Mouse (Mus musculus): ENCODE data around the gene Ice2. TPM values are rescaled to one million over a fixed set of nuclear protein-coding genes. Genes with fewer than 3 reads are reported as not detected.

Gene Ice2
- total RNA-seq (2021), result 1 to 10 TPM; 3.8 to 4.9 TPM
- long read RNA-seq, experiment 1, partial matches to known transcripts, result 0 of 1 reads
- long read RNA-seq, experiment 1, other reads (novel, unspliced or antisense), result 1 of 1 reads
- long read RNA-seq, experiment 2, full-length matches to known transcripts, result 4 of 4 reads
- long read RNA-seq, experiment 2, partial matches to known transcripts, result 0 of 4 reads
- long read RNA-seq, experiment 2, other reads (novel, unspliced or antisense), result 0 of 4 reads

DNA sequence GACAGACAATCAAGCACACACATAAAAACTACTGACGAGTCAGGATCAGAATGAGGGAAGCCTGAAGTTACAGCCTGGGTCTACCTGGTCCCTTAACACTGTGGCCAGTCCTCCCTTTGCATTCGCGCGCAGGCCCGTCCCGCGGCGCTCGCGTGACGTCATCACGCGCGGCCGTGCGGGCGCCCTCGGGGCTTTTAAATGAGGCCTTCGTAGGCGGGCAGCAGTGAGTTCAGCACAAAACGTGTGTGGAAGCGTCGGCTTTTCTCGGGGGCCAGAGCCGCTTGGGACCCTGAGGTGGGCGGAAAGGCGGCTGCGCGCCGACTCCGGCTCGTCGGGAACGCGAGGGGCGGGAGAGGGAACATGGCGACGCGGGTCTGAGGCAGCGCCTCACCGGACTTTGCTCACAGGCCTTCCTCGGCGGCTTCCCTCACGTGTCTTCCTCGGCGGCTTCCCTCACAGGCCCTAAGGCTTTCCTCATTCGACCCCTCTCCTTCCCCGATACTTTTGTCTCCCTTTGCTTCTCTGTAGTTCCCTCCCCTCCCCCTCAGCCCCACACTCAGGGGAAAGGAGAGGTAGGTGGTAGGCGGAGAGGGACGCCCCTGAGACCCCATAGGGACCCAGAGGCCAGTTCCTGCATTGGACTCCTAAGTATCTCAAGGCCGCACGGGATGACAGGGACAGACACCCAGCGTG lies at the start of gene Ice2:
Gene Ice2 (plus strand): TSS at position 147 of the 693 bp plus-strand sequence.
- DNase-seq, result peak; percentile 63

- DNase-seq, result no peak
Measured at GRCm38 (mm10) chr9:69349537-69349936, 48.2 kb upstream of the Ice2 start.

- DNase-seq, result no peak
Measured at GRCm38 (mm10) chr9:69354228-69354627, 43.5 kb upstream of the Ice2 start.

DNA sequence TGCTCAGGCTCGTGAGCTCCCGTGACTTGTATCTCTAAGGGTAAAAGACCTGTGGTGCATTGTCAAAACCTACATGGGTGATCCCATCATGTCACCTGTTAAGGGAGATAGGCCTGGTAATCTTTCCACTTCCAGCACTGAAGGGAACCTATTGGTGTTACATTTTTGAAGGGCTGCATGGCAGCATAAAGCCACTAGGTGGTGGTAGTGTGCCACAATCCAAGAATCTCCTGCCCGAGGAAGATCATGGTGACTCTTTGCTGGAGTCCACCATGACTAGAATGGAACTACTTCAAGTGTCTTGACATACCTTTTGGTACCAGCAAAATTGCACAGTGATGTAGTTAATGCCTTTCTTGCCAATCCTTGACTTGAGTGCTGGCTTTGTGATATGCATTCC lies 39.9 kb upstream of the Ice2 start:
- no peak for DNase-seq

DNA sequence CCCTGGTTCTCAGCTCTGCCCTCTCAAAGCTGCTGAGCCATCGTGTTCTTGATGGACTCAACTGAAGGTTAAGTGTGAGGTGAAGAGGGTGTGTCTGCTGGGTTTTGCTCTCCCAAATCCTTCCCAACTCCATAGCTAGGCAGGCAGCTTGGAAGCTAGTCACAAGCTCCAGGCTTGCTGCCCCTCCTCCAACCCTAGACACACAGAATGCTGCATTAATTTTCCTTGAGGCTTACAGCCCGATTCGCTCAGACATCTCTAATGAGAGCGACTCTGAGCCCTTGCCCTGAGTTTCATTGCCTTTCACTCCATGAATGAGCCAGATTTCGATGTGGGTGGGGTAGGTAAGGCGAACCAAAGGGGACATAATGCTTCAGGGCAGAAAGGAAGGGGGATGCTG lies 38.9 kb upstream of the Ice2 start:
- DNase-seq, result no peak

GRCm38 (mm10) chr9:69361951-69362445 lies 35.7 kb upstream of the Ice2 start:
- no peak for DNase-seq

DNA sequence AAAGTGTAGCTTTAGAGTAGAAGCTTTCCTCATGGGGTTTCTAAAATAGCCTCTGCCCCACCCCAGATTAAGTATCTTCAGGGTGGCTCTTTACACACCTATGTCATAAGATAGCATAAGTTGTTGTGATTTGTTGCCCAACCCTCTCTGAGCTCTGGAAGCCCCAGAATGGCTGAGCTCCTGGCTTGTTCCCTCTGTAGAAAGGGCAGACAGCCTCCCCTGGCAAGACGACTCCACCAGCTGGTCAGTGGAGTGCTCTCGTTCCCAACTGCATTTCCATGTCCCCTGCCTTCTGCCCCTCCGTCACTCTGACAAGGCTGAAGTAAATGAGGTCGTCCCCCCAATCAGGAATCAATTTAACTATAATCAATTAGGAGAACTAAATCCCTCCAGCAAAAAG lies 34.9 kb upstream of the Ice2 start:
- peak; percentile 38 for DNase-seq

DNA sequence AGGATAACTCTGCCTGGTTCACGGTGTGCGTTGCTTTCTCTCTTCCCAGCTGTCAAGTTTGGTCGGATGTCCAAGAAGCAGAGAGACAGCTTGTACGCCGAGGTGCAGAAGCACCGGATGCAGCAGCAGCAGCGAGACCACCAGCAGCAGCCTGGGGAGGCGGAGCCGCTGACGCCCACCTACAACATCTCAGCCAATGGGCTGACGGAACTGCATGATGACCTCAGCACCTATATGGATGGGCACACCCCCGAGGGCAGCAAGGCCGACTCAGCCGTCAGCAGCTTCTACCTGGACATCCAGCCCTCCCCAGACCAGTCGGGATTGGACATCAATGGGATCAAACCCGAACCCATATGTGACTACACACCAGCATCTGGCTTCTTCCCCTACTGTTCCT lies 33.6 kb upstream of the Ice2 start:
- no peak for DNase-seq

- DNase-seq, result no peak
Measured at GRCm38 (mm10) chr9:69367055-69367454, 30.7 kb upstream of the Ice2 start.

DNA sequence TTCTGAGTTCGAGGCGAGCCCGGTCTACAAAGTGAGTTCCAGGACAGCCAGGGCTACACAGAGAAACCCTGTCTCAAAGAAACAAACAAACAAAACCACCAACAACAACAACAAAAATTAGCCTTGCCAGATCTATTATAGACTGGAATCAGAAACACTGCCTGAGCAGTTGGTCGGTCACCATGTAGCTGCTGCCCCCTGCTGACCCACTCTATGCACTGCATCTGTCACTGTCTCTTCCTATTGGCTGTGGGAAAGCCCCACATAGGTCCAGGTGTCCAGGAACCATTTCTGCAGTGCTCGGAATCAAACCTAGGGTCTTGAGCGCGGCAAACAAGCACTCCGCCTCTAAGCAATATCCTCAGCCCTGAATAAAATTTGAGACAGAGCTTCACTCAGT lies 29.6 kb upstream of the Ice2 start:
- peak; percentile 49 for DNase-seq

- DNase-seq, result no peak
Measured at GRCm38 (mm10) chr9:69371046-69371724, 26.5 kb upstream of the Ice2 start.

DNA sequence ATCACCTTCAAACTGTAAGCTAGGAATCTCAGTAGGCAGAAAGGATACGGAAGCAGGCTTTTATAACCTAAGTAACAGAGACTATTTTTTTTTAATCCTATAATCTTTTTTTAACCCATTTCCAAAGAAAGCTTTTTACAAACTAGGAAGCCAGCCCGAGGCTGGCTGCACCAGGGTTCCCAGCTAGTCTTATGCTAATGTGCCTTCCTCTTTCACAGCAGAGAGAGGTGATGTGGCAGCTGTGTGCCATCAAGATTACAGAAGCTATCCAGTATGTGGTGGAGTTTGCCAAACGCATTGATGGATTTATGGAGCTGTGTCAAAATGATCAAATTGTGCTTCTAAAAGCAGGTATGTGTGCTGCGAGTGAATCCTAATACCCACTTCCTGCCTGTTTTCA lies 24.8 kb upstream of the Ice2 start:
- DNase-seq, result no peak

DNA sequence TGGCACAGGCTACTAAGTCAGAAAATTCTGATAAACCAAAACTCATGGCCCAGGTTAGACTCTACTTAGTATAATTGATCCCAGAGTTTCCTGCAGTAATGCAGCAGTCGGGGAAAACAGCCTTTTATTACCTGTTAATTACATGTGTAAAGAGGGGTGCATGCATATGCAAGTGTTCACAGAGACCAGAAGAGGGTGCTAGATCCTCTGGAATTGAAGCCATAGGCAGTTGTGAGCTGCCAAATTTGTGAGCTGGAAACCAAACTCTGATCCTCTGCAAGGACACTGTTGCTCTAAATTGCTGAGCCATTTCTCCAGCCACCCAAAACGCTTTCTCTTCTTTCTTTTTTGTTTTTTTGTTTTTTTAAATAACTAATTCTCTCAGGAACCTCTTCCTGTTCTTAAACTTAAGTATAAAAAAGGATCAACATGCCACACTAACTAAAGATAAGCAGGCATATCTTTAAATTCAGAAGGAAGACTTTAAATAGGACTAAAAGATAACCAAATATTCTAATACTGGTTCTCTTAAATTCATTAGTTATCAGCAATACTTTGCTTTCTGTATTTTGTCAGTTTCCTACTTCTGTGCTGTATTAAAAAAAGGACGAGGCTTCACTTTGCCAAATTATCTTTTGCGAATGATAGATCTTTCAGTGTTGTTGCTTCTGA lies 20.6 kb upstream of the Ice2 start:
- no peak for DNase-seq

- DNase-seq, result no peak
Measured at GRCm38 (mm10) chr9:69377654-69378045, 20.1 kb upstream of the Ice2 start.

- DNase-seq, result no peak
Measured at GRCm38 (mm10) chr9:69380546-69380945, 17.2 kb upstream of the Ice2 start.

DNA sequence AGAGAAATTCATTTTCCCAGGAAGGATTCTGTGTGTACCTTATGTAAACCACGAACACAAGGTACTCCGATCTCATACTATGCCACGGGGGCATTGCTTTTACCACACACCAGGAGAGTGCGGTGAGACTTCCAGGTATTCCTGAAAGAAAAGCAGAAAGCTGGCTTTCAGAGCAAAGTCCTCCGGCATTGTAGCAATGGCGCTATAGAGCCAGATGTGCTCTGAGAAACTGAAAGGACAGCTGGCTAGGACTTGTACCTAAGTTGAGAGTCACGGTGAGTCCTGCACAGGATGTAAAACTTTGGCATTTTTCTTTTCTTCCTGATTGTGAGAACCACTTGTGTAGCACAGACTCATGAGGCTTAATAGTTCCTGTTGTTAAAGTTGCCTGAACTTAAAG lies 16.0 kb upstream of the Ice2 start:
- no peak for DNase-seq

DNA sequence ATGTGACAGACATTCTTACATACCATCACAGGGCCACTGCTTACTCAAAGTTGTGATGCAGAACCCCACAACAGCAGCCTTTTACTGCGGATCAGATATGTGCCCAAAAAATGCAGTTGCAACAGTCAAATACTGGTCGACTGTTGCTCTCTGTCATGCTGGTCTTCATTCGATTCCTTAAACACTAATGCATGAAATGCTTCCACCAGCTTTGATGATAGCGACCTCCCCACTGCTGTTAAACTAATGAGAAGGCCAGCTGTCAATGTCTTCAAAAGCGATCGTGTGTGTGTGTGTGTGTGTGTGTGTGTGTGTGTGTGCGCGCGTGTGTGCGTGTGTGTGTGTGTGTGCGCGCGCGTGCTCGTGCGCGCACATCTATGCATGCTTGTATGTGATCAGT lies 13.2 kb upstream of the Ice2 start:
- DNase-seq, result no peak

- no peak for DNase-seq
Measured at GRCm38 (mm10) chr9:69384905-69385304, 12.8 kb upstream of the Ice2 start.

DNA sequence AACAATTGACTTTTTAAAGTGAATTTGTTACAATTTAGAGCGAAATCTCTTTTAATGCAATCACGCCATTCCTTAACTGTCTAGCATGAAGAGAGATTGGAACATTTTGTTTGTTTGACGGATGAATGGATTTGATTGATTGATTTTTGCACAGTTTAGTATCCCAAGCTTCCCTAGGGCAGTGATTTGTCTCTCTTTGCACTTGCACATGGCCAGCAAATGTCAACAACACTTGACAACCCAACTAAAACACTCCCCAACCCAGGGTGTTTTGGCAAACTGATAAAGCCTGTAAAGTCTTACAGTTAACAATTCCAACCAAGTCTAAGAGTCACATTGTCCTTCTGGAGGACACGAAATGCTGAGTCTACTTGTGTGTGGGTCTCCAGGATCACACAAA lies 10.4 kb upstream of the Ice2 start:
- no peak for DNase-seq

DNA sequence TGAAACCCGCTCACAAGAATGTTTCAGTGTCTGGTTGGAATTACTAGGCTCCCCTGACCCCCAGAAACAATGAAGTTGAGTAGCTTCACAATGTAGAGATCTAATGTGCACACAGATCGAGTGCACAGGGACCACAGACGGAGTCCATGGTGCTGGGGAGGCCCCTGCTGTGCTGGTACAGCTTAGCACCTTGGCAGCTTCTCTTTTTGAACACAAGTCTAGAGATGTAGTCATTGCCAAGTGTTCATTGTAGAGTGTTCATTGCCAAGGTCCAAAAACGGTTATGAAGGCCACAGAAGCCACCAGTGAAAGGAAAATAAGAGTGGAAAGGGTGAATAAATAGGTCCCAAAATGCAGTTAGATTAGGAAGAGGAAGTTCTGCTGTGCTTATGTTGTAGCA lies 7.1 kb upstream of the Ice2 start:
- DNase-seq, result no peak

GRCm38 (mm10) chr9:69394234-69394633 lies 3.5 kb upstream of the Ice2 start:
- DNase-seq, result no peak

- no peak for DNase-seq
Measured at GRCm38 (mm10) chr9:69397432-69397759, 310 bp upstream of the Ice2 start.

DNA sequence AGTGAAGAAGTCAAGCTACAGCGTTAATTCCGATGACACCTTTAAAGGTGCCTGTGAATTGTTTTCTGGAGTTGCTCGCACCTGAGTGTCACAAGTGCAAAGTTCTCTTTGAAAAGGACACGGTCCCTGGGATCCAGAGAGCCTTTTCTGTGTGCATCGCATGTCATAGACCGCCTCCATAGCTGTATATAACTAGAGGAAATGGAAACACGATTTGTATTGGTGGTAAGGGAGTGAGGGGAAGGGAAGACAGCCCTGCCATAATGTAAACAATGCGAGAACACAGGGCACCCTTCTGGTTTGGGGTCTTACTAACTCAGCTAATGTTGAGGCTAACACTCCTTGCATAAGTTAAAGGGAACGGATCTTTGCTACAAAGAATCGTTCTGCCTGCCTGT lies 746 bp downstream of the Ice2 start:
- DNase-seq, result no peak

All from gastrocnemius, postnatal 25 days (tissue).